Mouse (Mus musculus): ENCODE data around the gene Prex1. TPM values are rescaled to one million over a fixed set of nuclear protein-coding genes. Genes with fewer than 3 reads are reported as not detected.

Prex1 gene
- polyA plus RNA-seq, 1 experiment from 2014 or later = 12.0 TPM

- Histone ChIP-seq H3K27me3 (replicated peaks) (no peaks in the 10 kb centered on the region), H3K9ac (no peak overlapping the region), H3K4me2 (no peak overlapping the region), H3K36me3 (no peaks in the 10 kb centered on the region), H3K27ac (ENCODE audit: poor library complexity, severe bottlenecking) (peak overlapping the region; percentile 60; the same call in 1 of the 2 replicates), H3K4me3 (no peak overlapping the region), H3K4me1 (replicated peaks) (peaks cover 51% of the 10 kb centered on the region), H3K9me3 (replicated peaks) (no peaks in the 10 kb centered on the region)
- 74% methylated on average over 3 of the region's 3 CpGs for WGBS
- ATAC-seq (ENCODE audit: insufficient number of reproducible peaks, low FRiP score) = no peak
Measured at GRCm38 (mm10) chr2:166658380-166658779, 55.3 kb downstream of the Prex1 start.

GRCm38 (mm10) chr2:166657451-166658011, 56.1 kb downstream of the Prex1 start:
- Histone ChIP-seq H3K27ac (ENCODE audit: poor library complexity, severe bottlenecking) (peak overlapping the region; percentile 60), H3K4me1 (replicated peaks) (peaks cover 42% of the 10 kb centered on the region), H3K4me2 (no peak overlapping the region), H3K9me3 (replicated peaks) (no peaks in the 10 kb centered on the region), H3K9ac (no peak overlapping the region), H3K4me3 (no peak overlapping the region), H3K27me3 (replicated peaks) (no peaks in the 10 kb centered on the region), H3K36me3 (no peaks in the 10 kb centered on the region)
- peak; percentile 69 for ATAC-seq (ENCODE audit: insufficient number of reproducible peaks, low FRiP score)
- WGBS = 46% methylated on average over 10 of the region's 10 CpGs

GRCm38 (mm10) chr2:166656630-166657029, 57.0 kb downstream of the Prex1 start:
- Histone ChIP-seq H3K9me3 (replicated peaks) (no peaks in the 10 kb centered on the region), H3K27me3 (replicated peaks) (no peaks in the 10 kb centered on the region), H3K27ac (ENCODE audit: poor library complexity, severe bottlenecking) (peak overlapping the region; percentile 60), H3K4me3 (no peak overlapping the region), H3K4me2 (no peak overlapping the region), H3K4me1 (replicated peaks) (peaks cover 39% of the 10 kb centered on the region), H3K9ac (no peak overlapping the region), H3K36me3 (no peaks in the 10 kb centered on the region)
- WGBS = 67% methylated on average over 4 of the region's 4 CpGs
- no peak for ATAC-seq (ENCODE audit: insufficient number of reproducible peaks, low FRiP score)

GRCm38 (mm10) chr2:166655727-166656520, 57.7 kb downstream of the Prex1 start:
- no peaks in the 10 kb centered on the region for H3K36me3 ChIP-seq
- ATAC-seq (ENCODE audit: insufficient number of reproducible peaks, low FRiP score) = no peak
- 39% methylated on average over 11 of the region's 11 CpGs for WGBS
- H3K27ac ChIP-seq (ENCODE audit: poor library complexity, severe bottlenecking) = 0 out of 2 replicates have a peak overlapping the region, but pooled peaks have one; percentile 60
- H3K4me1 ChIP-seq (replicated peaks) = peaks cover 39% of the 10 kb centered on the region
- no peaks in the 10 kb centered on the region for H3K9me3 ChIP-seq (replicated peaks)
- H3K4me2 ChIP-seq = no peak overlapping the region
- no peaks in the 10 kb centered on the region for H3K27me3 ChIP-seq (replicated peaks)
- 0 out of 2 replicates have a peak overlapping the region, but pooled peaks have one; percentile 15 for H3K9ac ChIP-seq
- H3K4me3 ChIP-seq = no peak overlapping the region

- no peaks in the 10 kb centered on the region for H3K27me3 ChIP-seq (replicated peaks)
- H3K36me3 ChIP-seq = no peaks in the 10 kb centered on the region
- peaks cover 44% of the 10 kb centered on the region for H3K4me1 ChIP-seq (replicated peaks)
- ATAC-seq (ENCODE audit: insufficient number of reproducible peaks, low FRiP score) = no peak
- no peak overlapping the region for H3K4me2 ChIP-seq
- H3K9ac ChIP-seq = no peak overlapping the region
- WGBS = 79% methylated on average over 4 of the region's 4 CpGs
- no peak overlapping the region for H3K4me3 ChIP-seq
- no peaks in the 10 kb centered on the region for H3K9me3 ChIP-seq (replicated peaks)
- H3K27ac ChIP-seq (ENCODE audit: poor library complexity, severe bottlenecking) = no peak overlapping the region
Measured at GRCm38 (mm10) chr2:166655308-166655707, 58.3 kb downstream of the Prex1 start.

- WGBS = 74% methylated on average over 4 of the region's 4 CpGs
- no peaks in the 10 kb centered on the region for H3K27me3 ChIP-seq (replicated peaks)
- H3K36me3 ChIP-seq = no peaks in the 10 kb centered on the region
- H3K27ac ChIP-seq (ENCODE audit: poor library complexity, severe bottlenecking) = no peak overlapping the region
- no peak overlapping the region for H3K4me2 ChIP-seq
- H3K9ac ChIP-seq = no peak overlapping the region
- no peak overlapping the region for H3K4me3 ChIP-seq
- ATAC-seq (ENCODE audit: insufficient number of reproducible peaks, low FRiP score) = no peak
- peaks cover 44% of the 10 kb centered on the region for H3K4me1 ChIP-seq (replicated peaks)
- no peaks in the 10 kb centered on the region for H3K9me3 ChIP-seq (replicated peaks)
Measured at GRCm38 (mm10) chr2:166654875-166655274, 58.8 kb downstream of the Prex1 start.

- no peak overlapping the region for H3K4me2 ChIP-seq
- no peak overlapping the region for H3K27ac ChIP-seq (ENCODE audit: poor library complexity, severe bottlenecking)
- H3K4me3 ChIP-seq = no peak overlapping the region
- no peak overlapping the region for H3K9ac ChIP-seq
- H3K36me3 ChIP-seq = no peaks in the 10 kb centered on the region
- 40% methylated on average over 5 of the region's 5 CpGs for WGBS
- H3K9me3 ChIP-seq (replicated peaks) = no peaks in the 10 kb centered on the region
- peaks cover 39% of the 10 kb centered on the region for H3K4me1 ChIP-seq (replicated peaks)
- H3K27me3 ChIP-seq (replicated peaks) = no peaks in the 10 kb centered on the region
- ATAC-seq (ENCODE audit: insufficient number of reproducible peaks, low FRiP score) = no peak
Measured at GRCm38 (mm10) chr2:166653564-166653963, 60.1 kb downstream of the Prex1 start.

- Histone ChIP-seq H3K4me3 (no peak overlapping the region), H3K36me3 (no peaks in the 10 kb centered on the region), H3K9ac (no peak overlapping the region), H3K4me2 (no peak overlapping the region), H3K27ac (ENCODE audit: poor library complexity, severe bottlenecking) (no peak overlapping the region), H3K4me1 (replicated peaks) (peaks cover 30% of the 10 kb centered on the region), H3K27me3 (replicated peaks) (no peaks in the 10 kb centered on the region), H3K9me3 (replicated peaks) (no peaks in the 10 kb centered on the region)
- WGBS = 73% methylated on average over 4 of the region's 4 CpGs
- no peak for ATAC-seq (ENCODE audit: insufficient number of reproducible peaks, low FRiP score)
Measured at GRCm38 (mm10) chr2:166652672-166653071, 61.0 kb downstream of the Prex1 start.

GRCm38 (mm10) chr2:166651317-166652030, 62.2 kb downstream of the Prex1 start:
- WGBS = 56% methylated on average over 10 of the region's 10 CpGs
- no peak overlapping the region for H3K4me3 ChIP-seq
- H3K27ac ChIP-seq (ENCODE audit: poor library complexity, severe bottlenecking) = no peak overlapping the region
- H3K4me2 ChIP-seq = no peak overlapping the region
- no peak for ATAC-seq (ENCODE audit: insufficient number of reproducible peaks, low FRiP score)
- peaks cover 25% of the 10 kb centered on the region for H3K4me1 ChIP-seq (replicated peaks)
- H3K27me3 ChIP-seq (replicated peaks) = no peaks in the 10 kb centered on the region
- no peak overlapping the region for H3K9ac ChIP-seq
- H3K9me3 ChIP-seq (replicated peaks) = no peaks in the 10 kb centered on the region
- no peaks in the 10 kb centered on the region for H3K36me3 ChIP-seq

- H3K36me3 ChIP-seq = no peaks in the 10 kb centered on the region
- ATAC-seq (ENCODE audit: insufficient number of reproducible peaks, low FRiP score) = peak; percentile 46; the same call in 1 of the 2 replicates
- H3K4me2 ChIP-seq = no peak overlapping the region
- H3K9ac ChIP-seq = no peak overlapping the region
- H3K9me3 ChIP-seq (replicated peaks) = no peaks in the 10 kb centered on the region
- peaks cover 15% of the 10 kb centered on the region for H3K4me1 ChIP-seq (replicated peaks)
- H3K27ac ChIP-seq (ENCODE audit: poor library complexity, severe bottlenecking) = 0 out of 2 replicates have a peak overlapping the region, but pooled peaks have one; percentile 16
- WGBS = 60% methylated on average over 9 of the region's 9 CpGs
- no peak overlapping the region for H3K4me3 ChIP-seq
- no peaks in the 10 kb centered on the region for H3K27me3 ChIP-seq (replicated peaks)
Measured at GRCm38 (mm10) chr2:166650414-166650813, 63.2 kb downstream of the Prex1 start.

GRCm38 (mm10) chr2:166647242-166647641, 66.4 kb downstream of the Prex1 start:
- H3K27ac ChIP-seq (ENCODE audit: poor library complexity, severe bottlenecking) = no peak overlapping the region
- WGBS = 73% methylated on average over 7 of the region's 7 CpGs
- H3K9ac ChIP-seq = no peak overlapping the region
- H3K4me2 ChIP-seq = no peak overlapping the region
- no peak overlapping the region for H3K4me3 ChIP-seq
- H3K4me1 ChIP-seq (replicated peaks) = peaks cover 11% of the 10 kb centered on the region; the same call in 1 of the 2 replicates
- H3K27me3 ChIP-seq (replicated peaks) = no peaks in the 10 kb centered on the region
- H3K36me3 ChIP-seq = 0 out of 2 replicates have a peak, but pooled peaks cover 3% of the 10 kb centered on the region
- no peaks in the 10 kb centered on the region for H3K9me3 ChIP-seq (replicated peaks)
- no peak for ATAC-seq (ENCODE audit: insufficient number of reproducible peaks, low FRiP score)
